Mouse (Mus musculus) lung, adult 18-20 months (tissue): Measurements from ENCODE around the gene Ctbp2.
A peak's percentile ranks its signal among the peaks of the same experiment; 100 is the strongest.
"Not testable (repeated sequence)": the region's sequence is repeated elsewhere in the genome, so short reads cannot be mapped to it uniquely, and the experiment has no call there.

Experiments
- DNase-seq, 2 experiments: peaks; one replicate each; pipeline ENCODE4 v3.0.0; 2022; ENCODE audit warnings: mixed read lengths in 2 of 2

Gene Ctbp2

DNA sequence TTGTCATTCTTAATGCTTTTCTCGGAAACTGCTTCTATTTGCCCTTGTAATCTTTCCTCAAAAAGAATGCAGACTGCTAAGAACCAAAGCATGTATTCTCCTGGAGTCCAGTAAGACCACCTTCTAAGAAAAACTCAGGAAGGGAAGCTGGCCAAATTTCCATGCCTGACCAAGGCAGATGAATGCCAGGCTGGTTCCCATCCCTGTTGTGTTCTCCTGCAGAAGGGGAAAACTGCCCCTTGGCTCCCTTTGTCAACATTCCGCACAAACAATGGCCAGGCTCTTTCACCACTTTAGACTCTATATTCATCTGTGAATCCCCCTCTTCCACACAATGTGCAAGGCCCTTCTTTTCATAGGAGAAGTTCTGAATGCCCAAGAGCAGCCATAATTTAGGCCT, 6.3 kb downstream of the Ctbp2 start:
- no peak for DNase-seq

DNA sequence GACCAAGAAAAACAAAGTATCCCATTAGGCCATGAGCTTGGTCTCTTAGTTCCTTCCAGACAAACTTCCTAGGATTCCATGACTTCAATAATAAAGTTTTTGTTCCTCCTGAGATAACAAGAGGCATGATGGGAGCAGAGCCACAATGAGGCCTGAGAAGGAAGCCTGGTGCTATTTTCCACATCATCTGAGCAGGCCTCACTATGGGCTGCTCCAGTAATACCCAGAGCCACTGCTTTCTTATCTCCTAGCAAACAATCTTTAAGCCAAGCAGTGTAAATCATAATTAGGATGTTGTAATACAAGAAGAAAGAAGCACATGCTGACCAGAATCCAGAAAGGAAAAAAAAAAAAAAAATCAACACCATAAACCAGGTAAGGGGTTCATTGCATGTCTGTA, 7.6 kb downstream of the Ctbp2 start:
- DNase-seq = no peak

DNA sequence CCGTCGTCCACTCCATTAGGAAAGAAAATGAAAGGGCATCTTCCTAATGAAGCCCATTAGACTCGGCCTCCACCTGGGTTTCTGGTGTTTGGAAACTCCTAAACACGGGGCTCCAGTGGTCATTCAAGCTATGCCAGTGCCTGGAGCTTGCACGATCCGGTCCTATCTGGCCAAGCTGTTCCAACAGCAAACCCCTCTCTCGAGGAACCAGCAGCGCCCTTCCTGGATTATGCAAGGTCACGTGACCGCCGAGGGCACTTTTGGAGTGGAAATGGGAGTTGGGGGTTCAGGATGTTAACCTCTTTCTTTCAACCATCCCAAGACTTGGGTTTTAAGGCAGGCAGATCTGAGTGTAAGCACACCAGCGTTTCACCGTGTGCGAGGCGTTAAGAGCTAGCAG, 8.3 kb downstream of the Ctbp2 start:
- peak; percentile 40 to 67 for DNase-seq

DNA sequence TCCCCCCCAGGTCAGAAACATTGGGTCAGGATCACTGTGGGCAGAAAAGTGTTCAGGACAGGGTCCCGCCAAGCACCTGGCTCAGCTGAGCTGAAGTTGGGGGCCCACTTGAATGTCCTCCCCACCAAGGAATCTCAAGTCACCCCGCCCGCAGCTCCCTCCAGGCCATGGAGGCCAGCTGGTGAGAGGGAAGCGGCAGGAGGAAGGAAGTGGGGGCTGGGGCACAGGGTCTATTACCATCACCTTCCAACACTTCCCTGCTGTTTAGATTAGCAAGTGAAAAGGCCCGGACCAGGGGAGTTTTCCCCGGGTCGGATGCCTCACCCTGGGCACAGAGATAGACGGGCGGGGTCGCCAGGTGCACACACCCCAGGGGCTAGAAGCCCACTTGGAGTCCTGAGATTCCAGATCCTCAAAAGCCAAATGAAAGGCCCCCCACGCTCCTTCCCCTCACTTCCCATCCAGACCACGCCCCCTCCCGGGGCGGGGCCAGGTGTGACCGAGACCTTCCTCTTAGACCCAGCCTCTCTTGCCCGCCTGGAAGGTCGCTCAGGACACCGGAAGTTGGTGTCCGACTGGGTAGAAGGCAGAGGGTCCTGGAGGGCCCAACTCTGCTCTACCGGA, 9.2 kb downstream of the Ctbp2 start:
- peak; percentile 56 to 70 for DNase-seq

DNA sequence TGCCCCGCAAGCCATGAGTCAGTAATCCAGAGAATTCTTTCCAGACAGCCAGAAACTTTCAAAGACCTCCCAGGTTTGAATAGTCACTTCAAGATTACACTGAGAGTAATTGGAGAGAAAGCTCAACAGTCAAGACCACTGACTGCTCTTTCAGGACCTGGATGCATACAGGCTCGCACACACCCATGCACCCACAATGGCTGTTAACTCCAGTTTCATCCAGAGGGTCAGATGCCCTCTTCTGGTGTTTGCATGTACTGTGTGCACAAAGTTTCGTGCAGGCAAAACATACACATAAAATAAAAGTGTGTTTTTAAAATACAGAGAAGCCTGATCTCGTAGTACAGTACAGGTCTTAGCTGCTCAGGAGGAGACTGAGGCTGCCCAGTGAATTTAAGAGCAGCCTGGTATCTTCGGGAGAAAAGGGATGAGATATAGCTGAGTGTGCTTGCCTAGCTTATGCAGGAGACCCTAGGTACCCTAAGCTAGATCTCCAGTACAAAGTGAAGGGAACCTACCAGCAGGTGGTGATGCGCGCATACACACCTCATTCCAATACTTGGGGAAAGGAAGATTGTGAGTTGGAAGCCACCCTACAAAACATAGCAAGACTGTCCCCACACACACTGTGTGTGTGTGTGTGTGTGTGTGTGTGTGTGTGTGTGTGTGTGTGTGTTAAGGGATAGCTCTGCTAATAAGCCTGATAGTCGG, 10.8 kb downstream of the Ctbp2 start:
- no peak for DNase-seq

DNA sequence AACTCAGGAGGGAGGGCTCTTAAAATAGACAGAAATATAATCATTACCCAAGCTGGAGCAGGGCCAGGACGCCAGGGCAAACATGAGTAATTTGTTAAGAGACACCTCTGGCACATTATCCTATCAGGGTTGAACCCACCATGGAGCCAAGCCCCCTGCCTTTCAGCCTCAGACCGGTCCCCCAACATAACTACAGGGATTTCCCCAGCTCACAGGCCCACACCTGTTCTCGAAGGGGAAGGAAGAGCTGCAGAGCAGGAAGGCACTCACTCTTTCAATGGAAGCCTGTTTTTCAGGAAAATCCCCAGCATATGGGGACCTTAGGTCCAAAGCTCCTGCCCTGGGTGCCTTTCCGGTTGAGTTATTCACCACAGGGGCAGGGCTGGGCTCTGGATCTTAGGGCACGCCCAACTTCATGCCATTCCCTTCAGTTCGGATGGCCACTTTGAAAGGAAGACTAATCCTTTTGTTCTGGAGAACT, 11.8 kb downstream of the Ctbp2 start:
- DNase-seq = peak in 1 of 2 experiments; percentile 38

DNA sequence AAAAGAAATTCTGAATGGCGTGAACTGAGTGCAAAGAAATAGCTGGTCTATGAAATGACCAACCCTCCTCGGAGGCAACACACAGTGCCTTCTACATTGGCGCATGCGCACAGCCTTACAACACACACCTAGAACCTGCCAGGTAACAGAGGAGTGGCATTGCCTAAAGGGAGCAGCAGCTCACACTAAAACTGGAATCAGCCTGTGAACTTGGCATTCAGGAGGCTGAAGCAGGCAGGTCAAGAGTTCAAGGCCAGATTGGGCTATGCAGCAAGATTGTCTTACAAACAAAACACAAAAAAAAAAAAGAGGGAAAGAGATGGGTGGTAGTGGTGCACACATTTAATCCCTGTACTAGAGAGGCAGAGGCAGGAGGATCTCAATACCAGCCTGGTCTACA, 14.7 kb downstream of the Ctbp2 start:
- no peak for DNase-seq

DNA sequence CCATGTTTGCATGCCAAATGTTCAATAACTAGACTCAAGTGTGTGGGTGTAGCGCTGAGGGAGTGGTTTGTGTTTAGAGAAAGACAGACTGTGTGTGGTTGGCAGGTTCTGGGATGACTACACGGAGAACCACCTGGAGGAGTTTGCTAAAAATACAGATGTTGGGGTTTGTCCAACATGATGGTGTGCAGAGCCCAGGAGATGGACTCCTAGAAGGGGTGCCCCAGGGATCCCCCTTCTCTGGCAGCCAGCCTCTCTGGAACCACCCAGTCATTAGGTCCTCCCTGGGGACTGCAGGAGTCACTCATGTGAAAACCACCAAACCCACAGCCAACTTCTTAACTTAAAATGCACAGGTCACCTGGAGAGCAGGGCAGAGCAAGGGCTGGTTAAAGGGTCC, 15.5 kb downstream of the Ctbp2 start:
- DNase-seq = no peak

DNA sequence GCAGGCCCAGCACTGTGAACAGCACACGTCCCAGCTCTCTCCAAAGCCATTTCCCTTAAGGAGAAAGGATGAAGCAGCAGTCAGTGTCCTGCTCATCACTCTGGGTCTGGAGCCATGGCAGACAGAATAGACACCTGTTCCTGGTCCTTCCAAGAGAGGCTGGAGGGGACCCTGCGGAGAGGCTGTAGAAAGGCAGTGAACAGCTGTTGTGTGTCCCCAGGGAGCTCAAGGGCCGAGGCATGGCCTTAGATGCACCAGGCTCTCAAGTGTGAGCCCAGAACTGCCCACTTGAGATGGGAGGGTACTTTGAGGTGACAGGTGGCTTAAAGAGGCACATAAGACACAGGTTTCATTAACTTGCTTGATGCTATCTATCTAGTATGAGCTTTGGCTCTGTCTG, 21.6 kb downstream of the Ctbp2 start:
- no peak for DNase-seq

DNA sequence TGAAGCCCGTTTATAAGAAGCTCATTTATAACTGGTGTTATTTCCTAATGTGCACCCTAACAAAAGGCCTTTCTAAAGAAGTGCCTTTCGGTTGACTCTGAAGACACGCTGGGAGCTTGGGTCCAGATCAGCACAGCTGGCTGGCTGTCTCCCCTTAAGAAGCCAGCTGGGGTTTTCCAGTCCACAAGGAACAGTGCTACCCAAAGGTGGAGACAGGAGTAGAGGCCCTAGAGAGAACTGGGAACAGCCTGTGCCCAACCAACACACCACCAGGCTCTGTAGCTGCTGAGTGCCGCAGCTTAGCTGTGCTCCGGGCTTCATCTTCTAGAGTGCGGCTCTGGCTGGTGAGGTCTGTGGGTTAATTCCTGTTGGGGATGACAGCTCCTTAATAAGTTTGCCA, 23.1 kb downstream of the Ctbp2 start:
- no peak for DNase-seq

DNA sequence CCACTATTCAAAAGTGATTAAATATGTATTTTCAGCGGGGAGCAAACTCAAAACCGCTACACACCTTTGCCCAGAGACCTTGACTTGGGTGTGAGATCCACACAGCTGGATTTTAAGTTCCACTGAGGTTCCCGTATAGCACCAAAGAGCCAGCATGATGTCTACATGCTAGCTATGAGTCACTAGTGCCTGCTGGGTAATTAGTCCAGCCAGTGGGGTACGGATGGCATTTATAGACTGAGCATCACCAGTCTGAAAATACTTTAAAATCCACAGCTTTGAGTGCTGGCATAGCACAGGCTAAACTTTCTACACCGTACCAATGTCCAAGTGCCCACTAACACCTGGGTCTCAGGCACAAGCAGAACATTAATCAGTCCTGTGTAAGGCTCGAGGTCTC, 24.0 kb downstream of the Ctbp2 start:
- DNase-seq = no peak

DNA sequence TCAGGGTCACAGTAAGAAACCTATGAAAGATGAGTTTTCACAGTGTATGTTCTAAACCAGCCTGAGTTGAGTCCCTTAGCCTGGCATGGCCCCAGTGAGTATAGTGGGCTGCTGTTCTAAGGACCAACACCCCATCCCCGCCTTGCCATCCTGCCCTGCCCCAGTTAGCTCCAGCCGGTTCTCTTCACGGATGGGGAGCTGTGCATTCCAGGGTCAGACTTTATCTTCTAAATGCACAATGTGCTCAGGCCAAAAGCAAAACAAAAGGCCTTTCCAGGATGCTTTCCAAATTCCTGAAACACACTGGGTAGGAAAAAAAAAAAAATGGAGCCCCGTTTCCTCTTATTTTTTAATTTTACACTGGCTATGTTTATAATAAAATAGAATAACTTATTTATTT, 24.9 kb downstream of the Ctbp2 start:
- peak in 1 of 2 experiments; percentile 46 for DNase-seq

DNA sequence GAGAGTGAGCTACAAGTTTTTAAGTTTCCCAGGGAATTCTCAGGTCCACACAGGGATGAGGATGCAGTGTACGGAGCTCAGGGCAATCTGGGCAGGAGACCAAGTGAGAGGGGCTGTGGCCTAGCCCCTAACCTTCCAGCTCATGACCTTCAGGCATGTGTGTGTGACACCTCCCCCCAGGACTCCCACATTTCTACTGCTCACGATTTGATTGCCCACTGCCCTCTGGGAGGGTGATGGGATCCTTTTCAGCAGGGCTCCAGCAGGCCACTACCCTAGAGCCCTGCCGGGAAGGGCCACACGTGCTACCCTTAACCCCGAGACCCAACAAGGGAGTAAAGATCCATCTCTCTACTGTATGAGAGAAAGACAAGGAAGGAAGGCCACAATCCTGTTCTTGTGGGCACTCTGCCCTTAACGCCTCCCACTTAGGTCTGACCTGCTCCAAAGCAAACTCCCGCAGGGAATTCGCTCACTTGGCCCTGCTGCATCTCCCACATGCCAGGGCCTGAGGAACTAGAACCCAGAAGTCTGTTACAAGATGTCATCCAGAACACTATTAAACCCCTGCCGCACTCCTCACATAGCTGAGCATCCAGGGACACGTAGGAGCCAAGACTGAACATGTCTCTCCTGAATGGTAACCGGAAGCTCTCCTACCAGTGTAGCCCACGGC, 25.9 kb downstream of the Ctbp2 start:
- no peak for DNase-seq

DNA sequence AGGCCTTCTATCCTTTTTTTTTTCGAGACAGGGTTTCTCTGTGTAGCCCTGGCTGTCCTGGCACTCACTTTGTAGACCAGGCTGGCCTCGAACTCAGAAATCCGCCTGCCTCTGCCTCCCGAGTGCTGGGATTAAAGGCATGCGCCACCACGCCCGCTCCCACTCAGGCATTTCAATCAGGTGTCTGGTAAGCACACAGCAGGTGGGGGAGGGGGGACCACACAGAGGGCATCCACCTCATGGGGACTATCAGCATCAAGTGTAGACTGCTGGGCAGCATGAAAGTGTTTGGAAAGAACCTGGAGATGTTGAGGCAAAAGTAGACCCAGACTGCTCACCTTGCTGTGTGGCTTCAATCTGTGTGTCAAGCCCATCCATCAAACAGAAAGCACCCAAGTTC, 28.5 kb downstream of the Ctbp2 start:
- DNase-seq = not testable (repeated sequence)

DNA sequence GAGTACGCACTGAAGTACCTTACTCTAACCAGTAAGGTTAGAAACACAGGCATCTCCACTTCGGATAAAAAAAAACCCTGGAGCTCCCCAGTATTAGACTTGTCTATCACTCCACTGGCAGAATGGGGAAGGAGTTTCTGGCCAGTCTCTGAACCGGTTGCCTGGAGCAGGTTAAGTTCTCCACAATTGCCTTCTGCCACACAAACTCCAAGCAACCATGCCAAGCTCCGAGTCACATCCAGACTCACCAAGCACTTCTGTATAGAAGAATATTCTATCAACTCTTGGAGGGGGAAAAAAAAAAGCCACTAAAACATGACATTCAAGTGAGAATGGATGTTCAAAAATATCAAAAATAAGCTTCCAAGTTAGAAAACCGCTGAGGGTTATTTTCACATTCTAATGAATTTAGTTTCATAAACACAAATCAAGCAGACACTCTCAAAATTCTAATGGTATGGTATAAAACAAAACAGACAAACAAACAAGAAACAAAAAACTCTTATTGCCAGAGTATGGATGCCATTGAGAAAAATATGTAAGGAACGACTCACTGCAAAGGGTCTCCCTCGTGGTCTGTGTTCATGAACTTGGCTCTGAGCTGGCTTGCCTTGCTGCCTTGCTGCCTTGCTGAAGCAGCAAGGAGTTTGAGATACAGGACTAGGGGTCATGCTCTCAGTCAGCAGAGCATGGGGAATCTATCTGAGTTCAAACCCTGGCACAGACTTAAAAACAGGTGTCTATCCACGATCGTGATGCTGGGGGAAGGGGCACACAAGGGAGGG, 29.3 kb downstream of the Ctbp2 start:
- no peak for DNase-seq

DNA sequence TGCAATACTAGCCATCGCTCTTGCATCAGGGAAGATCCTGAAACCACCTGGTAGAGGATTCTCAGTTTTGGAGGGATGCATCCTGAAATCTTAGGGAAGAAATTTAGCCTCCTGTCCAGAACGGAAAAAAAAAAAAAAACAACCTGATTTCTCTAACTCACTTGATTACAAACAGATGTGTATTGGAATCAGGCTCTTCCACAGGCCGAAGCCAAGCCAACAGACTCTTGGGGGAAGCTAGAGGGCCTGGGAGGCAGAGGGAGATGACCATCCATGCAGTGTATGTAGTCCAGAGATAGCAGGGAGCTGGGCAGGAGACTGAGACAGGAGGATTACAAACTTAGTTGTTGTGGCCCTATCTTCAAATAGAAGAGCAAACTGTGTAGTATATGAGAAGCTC, 30.0 kb downstream of the Ctbp2 start:
- no peak for DNase-seq

DNA sequence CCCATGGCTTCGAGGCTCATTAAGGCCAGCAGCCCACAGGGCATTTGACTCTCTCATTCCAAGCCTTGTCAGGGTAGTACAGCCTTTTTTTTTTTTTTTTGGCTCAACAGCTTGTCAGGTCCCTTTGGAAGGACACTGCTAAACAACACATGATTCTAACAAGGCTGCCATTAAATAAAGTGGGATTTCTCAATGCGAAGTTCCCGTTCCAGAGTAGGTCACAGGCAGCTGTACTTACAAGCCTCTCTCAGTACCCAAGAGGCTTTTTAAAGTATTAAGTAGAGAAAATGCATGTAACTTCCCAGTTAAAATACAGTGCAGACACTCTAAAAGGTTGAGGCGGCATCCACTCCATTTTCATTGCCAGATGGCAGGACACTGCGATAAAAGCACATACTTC, 30.4 kb downstream of the Ctbp2 start:
- DNase-seq = peak in 1 of 2 experiments; percentile 21

DNA sequence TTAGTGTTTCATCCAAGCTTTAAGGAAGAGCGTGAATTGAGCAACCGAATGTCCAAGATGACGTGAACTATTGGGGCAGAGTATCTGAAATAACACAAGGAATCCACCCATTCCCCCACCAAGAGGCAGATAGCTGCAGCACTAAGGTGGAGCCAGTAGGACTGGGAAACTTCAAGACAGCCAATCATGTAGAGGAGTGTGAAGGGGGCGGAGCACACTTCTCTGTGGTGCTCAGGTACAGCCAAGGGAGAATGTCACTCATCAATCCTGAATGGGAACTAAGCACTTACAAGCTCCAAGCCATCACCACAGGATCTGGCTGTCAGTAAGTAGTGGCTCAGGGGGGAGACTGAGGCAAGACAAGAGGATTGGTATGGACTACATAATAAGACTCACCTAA, 33.5 kb downstream of the Ctbp2 start:
- DNase-seq = no peak

DNA sequence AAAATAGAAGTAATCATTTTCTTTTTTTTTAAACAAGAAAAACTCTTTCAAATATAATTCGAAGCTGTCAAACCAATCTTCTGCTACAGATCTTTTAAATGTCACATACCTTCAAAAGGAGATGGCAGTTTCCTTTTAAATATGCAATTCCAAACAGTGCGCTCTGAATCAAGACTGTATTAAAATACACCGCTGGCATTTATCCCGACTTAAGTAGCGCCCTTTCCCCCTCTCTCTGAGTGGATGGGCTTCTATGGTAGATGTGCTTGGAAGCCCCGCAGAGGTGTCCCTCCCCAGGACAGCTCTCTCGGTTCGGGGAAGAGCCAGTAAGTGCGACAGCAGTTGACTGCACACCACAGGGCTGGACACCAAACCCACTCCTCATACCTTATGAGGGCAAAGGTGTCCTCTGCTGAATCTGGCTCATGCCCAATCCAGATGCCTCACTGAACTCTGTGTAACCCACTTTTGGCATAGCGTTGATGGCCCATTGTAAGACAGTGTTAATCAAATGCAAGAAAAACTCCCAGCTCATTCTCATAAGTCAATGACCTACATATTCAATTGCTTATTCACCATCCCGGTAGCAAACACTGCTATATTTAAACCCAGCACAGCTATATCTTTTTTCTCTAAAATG, 34.4 kb downstream of the Ctbp2 start:
- no peak for DNase-seq

DNA sequence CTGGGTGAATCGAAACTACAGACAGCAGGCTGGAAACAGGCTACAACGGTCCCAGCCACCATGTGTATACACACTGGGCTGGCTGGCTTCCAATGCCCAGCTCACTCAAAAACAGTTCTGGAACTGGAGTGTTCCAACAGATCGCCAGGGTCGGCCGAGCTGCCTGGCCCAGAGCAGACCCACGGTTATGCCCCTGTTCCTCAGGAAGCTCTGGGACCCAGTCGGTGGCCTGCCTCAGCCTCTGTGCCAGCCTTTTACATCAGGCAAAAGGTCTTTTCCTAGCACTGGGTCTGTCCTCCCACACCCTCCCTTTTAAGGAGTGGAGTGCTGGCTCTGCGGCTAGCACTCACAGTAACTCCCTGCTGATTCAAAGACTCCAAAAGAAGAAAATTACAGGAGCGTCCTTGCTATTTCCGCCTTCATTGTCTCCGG, 35.3 kb downstream of the Ctbp2 start:
- peak; percentile 79 to 84 for DNase-seq

DNA sequence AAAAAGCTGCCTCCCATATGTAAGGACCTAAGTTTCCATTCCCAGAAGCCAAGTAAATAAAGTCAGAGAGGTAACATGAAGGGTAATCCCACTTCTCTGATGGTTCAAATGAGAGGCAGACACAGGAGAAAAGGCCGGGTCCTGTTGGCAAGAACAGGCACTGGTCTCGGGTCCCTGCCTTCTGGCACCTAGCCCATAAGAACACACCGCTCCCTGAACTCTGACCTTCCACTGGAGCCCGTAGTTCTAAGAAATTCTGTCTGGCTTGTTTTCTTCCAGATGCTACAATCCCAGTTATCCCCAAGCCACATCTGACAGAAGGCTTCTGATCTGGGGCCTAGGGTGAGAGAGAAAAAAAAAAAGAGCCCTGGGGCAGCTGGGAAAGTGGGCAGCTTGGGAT, 35.7 kb downstream of the Ctbp2 start:
- DNase-seq = no peak

DNA sequence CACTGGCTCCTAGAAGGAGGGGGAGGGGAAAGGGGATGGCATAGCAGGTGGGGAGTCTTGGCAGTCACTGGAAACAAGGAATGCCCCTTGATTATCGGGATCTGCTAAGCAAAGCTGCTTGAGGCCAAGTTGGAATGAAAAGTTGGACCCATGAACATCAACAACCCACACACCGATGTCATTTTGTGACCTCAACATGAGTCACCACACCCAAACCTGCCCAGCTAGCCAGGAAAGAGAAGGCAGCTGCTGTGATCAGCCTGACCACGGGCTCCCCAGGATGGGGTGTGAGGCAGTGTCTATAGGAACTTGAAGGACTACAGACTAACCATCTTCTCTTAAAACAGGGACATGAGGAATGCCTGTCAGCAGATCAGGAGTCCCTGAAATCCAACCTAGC, 38.7 kb downstream of the Ctbp2 start:
- no peak for DNase-seq
